Mouse (Mus musculus): ENCODE data around the gene Jagn1. TPM values are rescaled to one million over a fixed set of nuclear protein-coding genes. Genes with fewer than 3 reads are reported as not detected.

Gene Jagn1
- total RNA-seq, 2 experiments from 2014 or later, result 24.0 to 24.5 TPM

Small RNAs within 50 kb of the gene (microRNA-seq; reads per million reads assigned to microRNA genes)
- gene Gm24387, result 0 reads per million in 2 experiments

Other genes starting within 250 kb of the Jagn1 start
- under 1 TPM; 0.31 to 0.32 TPM for gene Lhfpl4, start 247.2 kb upstream of the Jagn1 start, total RNA-seq (2021)
- gene Mtmr14, start 204.7 kb upstream of the Jagn1 start, total RNA-seq (2021), result 10 to 100 TPM; 15.0 to 15.3 TPM
- under 1 TPM; 0.05 to 0.29 TPM for gene Cpne9, start 160.3 kb upstream of the Jagn1 start, total RNA-seq (2021)
- 10 to 100 TPM; 18.0 to 18.1 TPM for gene Brpf1, start 135.4 kb upstream of the Jagn1 start, total RNA-seq (2021)
- 1 to 10 TPM; 6.5 to 7.4 TPM for gene Ogg1, start 115.6 kb upstream of the Jagn1 start, total RNA-seq (2021)
- gene Camk1, start 98.6 kb upstream of the Jagn1 start, total RNA-seq (2021), result 10 to 100 TPM; 66.9 to 71.2 TPM
- gene Tada3, start 64.7 kb upstream of the Jagn1 start, total RNA-seq (2021), result 10 to 100 TPM; 19.7 to 22.2 TPM
- 10 to 100 TPM; 78.0 to 99.5 TPM for gene Arpc4, start 64.5 kb upstream of the Jagn1 start, total RNA-seq (2021)
- gene Ttll3, start 53.3 kb upstream of the Jagn1 start, total RNA-seq (2021), result 1 to 10 TPM; 1.8 to 2.1 TPM
- gene Rpusd3, start 23.2 kb upstream of the Jagn1 start, total RNA-seq (2021), result 10 to 100 TPM in 1 of 2 experiments, 1 to 10 TPM in 1; 10.0 to 12.2 TPM
- 10 to 100 TPM in 1 of 2 experiments, 1 to 10 TPM in 1; 4.4 to 17.1 TPM for gene Cidec, start 6.8 kb upstream of the Jagn1 start, total RNA-seq (2021)
- 1 to 10 TPM; 1.2 to 1.5 TPM for gene Il17re, start 15.9 kb downstream of the Jagn1 start, total RNA-seq (2021)
- gene Il17rc, start 28.9 kb downstream of the Jagn1 start, total RNA-seq (2021), result 1 to 10 TPM; 8.7 to 8.9 TPM
- gene Creld1, start 40.7 kb downstream of the Jagn1 start, total RNA-seq (2021), result 10 to 100 TPM; 42.1 to 45.2 TPM
- not detected for gene Prrt3, start 59.4 kb downstream of the Jagn1 start, total RNA-seq (2021)
- gene Emc3, start 89.1 kb downstream of the Jagn1 start, total RNA-seq (2021), result 10 to 100 TPM; 56.0 to 61.9 TPM
- gene Fancd2, start 89.1 kb downstream of the Jagn1 start, total RNA-seq (2021), result 1 to 10 TPM; 1.2 TPM
- not detected for gene Fancd2os, start 158.1 kb downstream of the Jagn1 start, total RNA-seq (2021)
- gene Brk1, start 162.2 kb downstream of the Jagn1 start, total RNA-seq (2021), result 10 to 100 TPM; 76.1 to 80.0 TPM
- 10 to 100 TPM; 10.0 to 12.0 TPM for gene Vhl, start 181.4 kb downstream of the Jagn1 start, total RNA-seq (2021)
- gene Irak2, start 195.9 kb downstream of the Jagn1 start, total RNA-seq (2021), result 10 to 100 TPM; 12.3 to 14.1 TPM